Mouse (Mus musculus): ENCODE data around the gene Irf2. TPM values are rescaled to one million over a fixed set of nuclear protein-coding genes. Genes with fewer than 3 reads are reported as not detected.
A peak's percentile ranks its signal among the peaks of the same experiment; 100 is the strongest.

Irf2 gene
- 55.0 and 76.9 TPM in 2 replicates for total RNA-seq (2014; fragmentation: Nextera tagmentation)
- total RNA-seq (2017), result 17.2 and 26.2 TPM in 2 replicates

GRCm38 (mm10) chr8:46739003-46739949 lies at the start of gene Irf2:
Gene Irf2 (plus strand): TSS chr8:46739732.
- peak; percentile 77 for ATAC-seq (replicated peaks; ENCODE audit: low FRiP score, low TSS enrichment, poor library complexity, severe bottlenecking)

DNA sequence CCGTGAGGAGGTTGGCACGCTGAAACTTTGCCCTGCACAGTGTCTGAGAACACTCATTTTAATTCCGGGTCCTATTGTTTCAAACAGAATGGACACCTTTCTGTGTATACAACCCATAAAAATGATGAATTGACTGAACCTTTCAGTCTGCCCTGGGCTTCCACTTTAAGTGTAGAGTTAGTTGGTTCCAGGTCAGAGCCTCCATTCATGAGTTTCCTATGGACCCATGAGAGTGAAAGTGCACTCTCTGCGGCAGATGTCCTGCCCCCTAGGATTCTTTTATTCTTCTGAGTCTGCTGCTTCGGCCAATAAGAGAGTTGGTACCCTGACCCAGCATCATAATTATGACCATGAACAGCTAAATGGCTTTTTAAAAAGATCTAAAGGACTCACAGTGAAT lies 49.4 kb upstream of the Irf2 start:
- ATAC-seq (replicated peaks; ENCODE audit: low FRiP score, low TSS enrichment, poor library complexity, severe bottlenecking), result no peak

DNA sequence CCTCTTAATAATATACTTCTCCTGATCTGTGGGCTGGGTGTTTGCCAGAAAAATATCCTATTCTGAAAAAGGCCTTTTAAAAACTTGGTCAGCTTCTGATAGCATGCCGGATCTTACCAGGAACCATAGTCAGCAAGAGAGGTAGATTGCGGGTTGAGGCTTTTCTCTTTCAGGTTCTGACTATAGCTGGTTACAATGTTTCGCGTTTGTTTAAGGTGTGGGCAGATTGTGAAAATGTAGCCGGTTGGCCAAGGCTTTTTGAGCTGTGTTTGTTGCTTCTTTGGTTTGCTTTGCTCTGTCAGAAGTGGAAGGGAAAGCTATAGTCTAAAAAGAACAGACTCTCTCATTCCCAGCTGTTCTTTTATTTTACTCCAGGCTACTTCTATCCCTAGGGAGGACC lies 49.0 kb upstream of the Irf2 start:
- ATAC-seq (replicated peaks; ENCODE audit: low FRiP score, low TSS enrichment, poor library complexity, severe bottlenecking), result no peak

DNA sequence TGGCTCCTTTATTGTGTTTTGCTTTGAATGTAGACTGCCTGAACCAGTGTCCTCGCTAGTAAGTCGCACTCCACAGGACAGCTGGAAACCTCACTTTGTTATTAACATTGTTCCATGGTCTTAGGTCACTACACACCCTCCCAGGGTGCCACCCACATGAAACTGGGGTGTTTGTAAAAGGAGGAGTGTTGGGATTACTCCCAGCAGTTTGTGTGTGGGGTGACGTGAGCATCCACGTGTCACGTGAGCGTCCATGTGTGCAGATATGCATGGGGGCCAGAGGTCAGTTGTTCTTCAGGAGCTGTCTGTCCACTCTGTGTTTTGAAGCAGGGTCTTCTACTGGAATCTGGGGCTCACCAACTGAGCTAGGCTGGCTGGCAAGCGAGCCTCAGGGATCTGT lies 48.2 kb upstream of the Irf2 start:
- ATAC-seq (replicated peaks; ENCODE audit: low FRiP score, low TSS enrichment, poor library complexity, severe bottlenecking), result no peak

- ATAC-seq (replicated peaks; ENCODE audit: low FRiP score, low TSS enrichment, poor library complexity, severe bottlenecking), result no peak
These were observed 43.1 kb upstream of the Irf2 start for GRCm38 (mm10) chr8:46696256-46697041.

GRCm38 (mm10) chr8:46697566-46697965 lies 42.0 kb upstream of the Irf2 start:
- ATAC-seq (replicated peaks; ENCODE audit: low FRiP score, low TSS enrichment, poor library complexity, severe bottlenecking), result no peak

DNA sequence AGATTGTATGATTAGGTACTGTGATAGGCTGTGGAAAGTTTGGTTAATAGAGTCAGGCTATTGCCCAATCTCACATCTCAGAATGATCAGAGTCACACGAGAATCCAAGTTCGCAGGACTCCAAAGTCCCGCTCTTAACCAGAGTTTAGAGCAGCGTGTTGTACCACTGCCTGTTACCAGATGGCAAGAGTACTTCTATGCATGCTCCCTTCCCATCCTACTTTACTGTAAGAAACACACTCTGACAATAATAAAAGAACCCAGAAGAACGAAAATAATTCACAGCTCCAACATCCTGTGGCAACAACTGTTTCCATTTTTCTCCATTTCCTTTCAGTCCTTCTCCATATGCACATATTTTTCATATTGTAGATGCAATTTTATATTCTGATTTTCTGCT lies 41.4 kb upstream of the Irf2 start:
- no peak for ATAC-seq (replicated peaks; ENCODE audit: low FRiP score, low TSS enrichment, poor library complexity, severe bottlenecking)

GRCm38 (mm10) chr8:46705145-46705544 lies 34.4 kb upstream of the Irf2 start:
- no peak for ATAC-seq (replicated peaks; ENCODE audit: low FRiP score, low TSS enrichment, poor library complexity, severe bottlenecking)

DNA sequence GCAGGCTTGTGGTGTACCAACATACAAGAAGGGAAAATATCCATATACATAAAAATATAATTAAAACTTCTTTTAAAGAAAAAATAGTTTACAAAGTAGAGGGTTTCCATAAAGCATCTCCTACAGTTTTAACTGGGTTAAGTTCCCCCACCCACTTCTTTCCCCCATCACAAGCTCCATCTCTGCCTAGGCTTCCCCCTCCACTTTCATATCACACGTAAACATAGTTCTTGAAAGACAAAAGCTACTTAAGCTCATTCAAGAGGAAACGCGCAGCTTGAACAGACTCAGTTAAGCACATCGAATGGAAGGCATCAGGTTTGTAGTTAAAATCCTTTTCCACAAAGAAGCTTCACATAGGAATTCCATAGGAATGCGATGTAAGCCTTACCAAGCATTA lies 32.8 kb upstream of the Irf2 start:
- no peak for ATAC-seq (replicated peaks; ENCODE audit: low FRiP score, low TSS enrichment, poor library complexity, severe bottlenecking)

GRCm38 (mm10) chr8:46709302-46709701 lies 30.2 kb upstream of the Irf2 start:
- no peak for ATAC-seq (replicated peaks; ENCODE audit: low FRiP score, low TSS enrichment, poor library complexity, severe bottlenecking)

GRCm38 (mm10) chr8:46710289-46710688 lies 29.2 kb upstream of the Irf2 start:
- ATAC-seq (replicated peaks; ENCODE audit: low FRiP score, low TSS enrichment, poor library complexity, severe bottlenecking), result no peak

DNA sequence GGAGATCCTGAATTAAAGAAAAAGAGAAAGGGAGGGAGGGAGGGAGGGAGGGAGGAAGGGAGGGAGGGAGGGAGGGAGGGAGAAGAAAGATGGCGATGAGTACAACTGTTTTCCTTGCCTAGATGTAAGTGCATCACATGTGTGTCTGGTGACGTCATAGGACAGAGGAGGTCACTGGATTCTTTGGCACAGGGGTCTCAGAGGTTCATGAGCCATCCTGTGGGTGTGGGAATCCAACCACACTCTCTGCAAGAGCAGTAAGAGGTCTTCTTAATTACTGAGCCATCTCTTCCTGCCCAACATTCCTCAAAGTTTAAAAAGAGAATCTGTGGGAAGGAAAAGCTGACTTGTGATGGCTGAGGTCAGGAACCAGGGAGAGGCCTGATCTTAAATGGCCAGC lies 28.0 kb upstream of the Irf2 start:
- no peak for ATAC-seq (replicated peaks; ENCODE audit: low FRiP score, low TSS enrichment, poor library complexity, severe bottlenecking)

DNA sequence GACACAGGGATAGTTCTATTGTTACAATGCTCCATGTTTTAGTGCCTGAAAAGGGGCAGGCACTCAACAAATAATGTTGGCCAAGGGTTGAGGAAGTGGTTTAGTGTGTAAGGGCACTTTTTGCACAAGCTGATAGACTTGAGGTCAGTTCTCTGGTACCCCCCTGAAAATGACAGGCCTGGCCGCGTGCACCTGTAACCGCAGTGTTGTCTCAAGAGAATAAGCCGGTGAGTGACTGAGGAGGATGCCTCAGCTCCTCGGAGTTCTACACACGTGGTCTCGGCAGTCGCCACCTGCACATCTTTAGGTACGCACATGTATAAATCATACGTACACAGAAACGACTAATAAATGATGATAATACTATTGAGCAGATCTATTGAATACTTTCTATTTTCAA lies 26.4 kb upstream of the Irf2 start:
- no peak for ATAC-seq (replicated peaks; ENCODE audit: low FRiP score, low TSS enrichment, poor library complexity, severe bottlenecking)

DNA sequence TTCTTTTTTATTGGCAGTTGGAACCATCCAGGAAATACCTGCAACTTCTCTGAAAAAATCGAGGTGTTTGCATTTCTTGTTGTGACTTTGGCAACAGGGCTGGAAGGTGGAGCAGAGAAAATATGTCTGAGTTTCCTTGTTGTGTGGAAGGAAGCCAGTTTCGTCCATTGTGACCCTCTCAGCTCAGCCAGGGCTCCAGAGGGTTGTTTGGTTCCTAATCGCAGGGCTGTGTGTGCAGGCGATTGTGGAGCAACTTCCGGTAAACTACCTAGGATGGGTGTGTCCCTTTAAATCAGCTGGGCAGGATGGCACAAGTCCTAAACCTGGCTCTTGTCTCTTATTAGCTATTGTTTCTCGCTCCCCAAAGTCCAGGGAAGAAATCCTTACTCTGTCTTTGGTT lies 25.7 kb upstream of the Irf2 start:
- ATAC-seq (replicated peaks; ENCODE audit: low FRiP score, low TSS enrichment, poor library complexity, severe bottlenecking), result peak; percentile 78

DNA sequence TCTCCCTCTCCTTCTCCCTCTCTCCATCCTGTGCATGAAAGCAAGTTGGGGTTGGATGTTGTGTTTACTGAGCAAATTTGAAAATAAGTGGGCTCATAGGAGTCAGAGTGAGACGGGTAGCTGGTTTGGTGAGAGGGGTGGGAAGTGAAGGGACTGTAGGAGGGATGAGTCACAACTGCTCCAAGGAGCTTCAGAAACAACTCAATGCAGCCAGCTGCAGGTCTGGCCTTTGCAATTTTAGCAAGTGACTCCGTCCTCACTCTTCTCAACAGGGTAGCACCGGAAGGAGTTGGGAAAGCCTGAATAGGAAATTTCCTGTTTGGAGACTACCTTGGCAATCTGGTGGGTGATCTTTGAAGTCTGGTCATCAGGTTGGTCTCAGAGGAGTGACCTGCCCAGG lies 25.1 kb upstream of the Irf2 start:
- ATAC-seq (replicated peaks; ENCODE audit: low FRiP score, low TSS enrichment, poor library complexity, severe bottlenecking), result no peak

DNA sequence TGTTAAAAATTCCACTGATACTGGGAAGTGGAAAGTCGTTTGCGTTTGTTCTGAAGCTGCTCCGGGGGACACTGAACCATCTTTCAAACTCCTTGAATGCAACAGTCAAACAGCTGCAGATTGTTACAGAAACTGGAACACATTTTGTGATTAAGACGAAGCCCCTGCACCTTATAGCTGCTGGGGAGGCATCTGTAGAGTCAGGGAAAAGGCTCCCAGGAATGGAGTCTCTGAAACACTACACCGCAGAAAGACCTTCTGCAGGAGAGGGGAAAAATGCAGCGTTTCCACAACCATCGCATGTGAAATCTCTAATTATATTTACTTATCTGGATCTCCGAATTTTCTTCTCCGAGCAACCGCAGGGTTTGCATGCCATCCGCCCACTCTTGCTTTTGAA lies 23.1 kb upstream of the Irf2 start:
- ATAC-seq (replicated peaks; ENCODE audit: low FRiP score, low TSS enrichment, poor library complexity, severe bottlenecking), result no peak

DNA sequence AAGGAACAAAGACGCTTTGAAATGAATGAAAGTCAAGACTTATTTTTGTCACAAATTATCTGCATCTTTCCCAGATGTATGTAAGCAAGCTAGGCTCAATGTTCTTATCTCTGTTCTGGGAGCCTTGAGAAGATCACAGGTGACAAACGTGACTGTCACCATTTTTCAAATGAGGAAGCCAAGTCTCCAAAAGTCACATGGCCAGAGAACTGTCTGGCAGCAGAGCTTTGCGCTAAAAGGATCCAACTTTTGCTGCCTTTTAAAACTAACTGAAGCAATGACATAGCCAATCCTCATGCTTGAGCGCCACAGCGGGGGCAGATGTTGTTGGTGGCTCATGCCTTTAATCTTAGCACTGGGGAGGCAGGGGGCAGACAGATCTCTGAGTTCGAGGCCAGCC lies 22.4 kb upstream of the Irf2 start:
- ATAC-seq (replicated peaks; ENCODE audit: low FRiP score, low TSS enrichment, poor library complexity, severe bottlenecking), result no peak

DNA sequence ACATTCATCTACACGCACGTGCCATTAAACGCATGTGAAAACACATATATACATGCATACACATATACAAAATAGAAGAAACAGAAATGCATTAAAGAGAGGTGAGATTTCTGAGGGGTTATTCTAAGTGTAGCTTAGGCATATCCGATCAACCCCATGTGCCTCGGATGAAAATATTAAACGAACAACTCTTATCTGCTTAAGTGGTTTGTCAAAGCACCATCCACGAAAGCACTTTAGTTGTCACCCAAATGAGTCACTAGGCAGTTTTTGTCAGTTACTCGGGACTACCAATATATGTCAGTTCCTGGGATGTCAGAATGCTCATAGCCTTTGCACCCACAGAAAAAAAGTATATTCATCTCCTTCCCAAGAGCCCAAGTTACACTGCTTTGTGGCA lies 21.2 kb upstream of the Irf2 start:
- no peak for ATAC-seq (replicated peaks; ENCODE audit: low FRiP score, low TSS enrichment, poor library complexity, severe bottlenecking)

GRCm38 (mm10) chr8:46718747-46719146 lies 20.8 kb upstream of the Irf2 start:
- ATAC-seq (replicated peaks; ENCODE audit: low FRiP score, low TSS enrichment, poor library complexity, severe bottlenecking), result peak; percentile 58

- ATAC-seq (replicated peaks; ENCODE audit: low FRiP score, low TSS enrichment, poor library complexity, severe bottlenecking), result peak; percentile 66
These were observed 18.9 kb upstream of the Irf2 start for GRCm38 (mm10) chr8:46720656-46721055.

Data from megakaryocyte-erythroid progenitor cell, adult 5-6 weeks (primary cell).